Mouse (Mus musculus): Measurements from ENCODE around the gene Dhrs3.

- TF ChIP-seq EP300 (IDR thresholded peaks at IDR 0.05) (no peak), CTCF (IDR thresholded peaks at IDR 0.05) (no peak)
These were observed 24.0 kb upstream of the Dhrs3 start for GRCm38 (mm10) chr4:144868584-144868983.
